Mouse (Mus musculus) E14TG2a.4 (cell line): ENCODE measurements at regions not wholly inside any gene's neighbourhood (a gene's known extent, or its start where the extent isn't known, plus 50 kb on each side); places are given as distances from the start of the nearest gene placed in this dataset.
A peak's percentile ranks its signal among the peaks of the same experiment; 100 is the strongest.

Experiments used
- CTCF ChIP-seq: conservative IDR thresholded peaks from 2 replicates; pipeline ENCODE4 v1.5.1; 2014; ENCODE audit warnings: low read length
- NANOG ChIP-seq: IDR thresholded peaks from 2 replicates; pipeline ENCODE4 v1.6.1; 2014; ENCODE audit warnings: borderline replicate concordance, low read length, mixed read lengths
- POU5F1 ChIP-seq: IDR thresholded peaks from 2 replicates; pipeline ENCODE4 v1.6.1; 2014; ENCODE audit warnings: low read length, borderline replicate concordance

DNA sequence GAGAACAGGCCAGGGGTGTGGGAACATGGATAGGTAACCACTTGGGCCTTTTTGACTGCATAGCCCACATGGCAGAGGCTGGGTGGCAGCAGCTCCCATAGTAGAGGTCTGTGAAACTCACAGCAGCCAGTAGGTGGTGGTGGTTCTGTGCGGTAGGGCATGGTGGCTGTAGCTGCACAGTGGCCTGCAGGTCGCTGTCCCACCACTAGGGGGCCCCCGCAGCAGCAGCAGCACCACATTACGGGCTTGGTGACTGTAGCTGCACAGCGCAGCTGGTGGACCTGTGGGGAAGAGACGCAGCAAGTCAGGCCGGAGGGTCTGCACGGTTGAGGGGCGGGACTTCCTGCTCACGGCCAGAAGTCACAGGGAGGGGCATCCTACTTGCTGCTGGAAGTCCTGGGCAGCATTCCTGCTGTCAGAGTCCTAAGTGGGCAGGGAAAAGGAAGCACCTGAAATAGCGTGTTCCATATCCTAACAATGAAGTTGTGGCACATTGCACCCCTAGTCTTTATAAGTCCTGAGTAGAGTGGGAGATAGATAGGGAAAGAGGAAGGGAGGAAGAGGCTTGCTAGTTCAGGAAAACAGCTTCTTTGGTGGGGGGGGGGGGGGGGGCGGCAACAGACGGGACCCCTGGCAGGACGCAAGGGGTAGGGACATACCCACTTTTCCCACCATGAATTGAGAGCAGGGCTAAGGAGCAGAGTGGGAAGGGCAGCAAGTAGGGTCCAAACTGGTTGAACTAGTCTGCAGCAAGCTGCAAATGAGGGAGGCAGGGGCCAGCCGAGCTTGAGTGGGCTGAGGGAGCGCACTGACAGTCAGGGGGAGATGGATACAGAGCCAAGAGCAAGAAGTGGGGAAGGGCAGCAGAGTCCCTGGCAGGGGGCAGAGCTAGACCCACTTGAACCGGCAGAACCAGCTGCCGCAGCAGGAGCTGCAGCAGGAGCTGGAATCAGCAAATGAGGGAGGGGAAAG, 141.4 kb downstream of the Zxdb start:
- TF ChIP-seq CTCF (peak; percentile 56), NANOG (no peak), POU5F1 (no peak)
